Mouse (Mus musculus): ENCODE measurements at regions not wholly inside any gene's neighbourhood (a gene's known extent, or its start where the extent isn't known, plus 50 kb on each side); places are given as distances from the start of the nearest gene placed in this dataset.

DNA sequence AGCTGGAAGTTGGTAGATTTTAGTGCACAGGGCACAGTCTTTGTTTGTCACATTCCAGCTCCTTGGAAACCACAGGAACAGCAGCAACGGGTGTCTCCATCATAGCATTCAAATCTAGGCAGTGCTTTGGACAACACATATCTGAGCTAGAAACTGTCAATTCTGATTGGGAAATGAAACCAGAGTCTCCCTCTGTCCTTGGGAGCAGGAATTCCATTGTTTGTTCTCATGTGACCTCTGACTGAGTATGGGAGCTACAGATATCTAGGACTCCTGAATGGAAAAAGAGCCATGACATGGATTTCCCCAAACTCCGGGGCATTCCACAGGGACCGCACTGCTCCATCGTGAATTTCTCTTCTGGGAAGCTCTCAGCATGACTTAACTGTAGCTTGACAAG lies 205.5 kb upstream of the Rasgrp1 start:
- no peak for DNase-seq (ENCODE audit: low spot score)

DNA sequence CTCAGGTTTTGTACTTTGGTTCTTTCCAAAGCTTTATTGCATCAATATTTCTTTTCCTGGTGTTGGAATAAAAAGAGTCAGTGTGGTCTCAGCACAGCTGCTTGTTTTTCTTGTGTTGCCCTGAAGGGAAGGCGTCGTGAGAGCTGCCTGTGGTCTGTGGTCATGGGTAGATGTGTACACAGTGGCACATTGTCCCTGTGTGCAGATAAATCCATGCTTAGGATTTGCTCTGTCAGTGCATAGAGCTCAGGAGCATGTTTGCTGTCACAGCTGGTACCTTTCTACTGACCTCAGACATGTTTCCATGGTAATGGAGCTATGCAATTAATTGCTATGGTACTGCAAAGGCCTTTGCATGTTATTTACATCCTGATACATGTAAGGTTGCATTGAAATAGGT lies 213.5 kb upstream of the Rasgrp1 start:
- DNase-seq (ENCODE audit: low spot score) = no peak

DNA sequence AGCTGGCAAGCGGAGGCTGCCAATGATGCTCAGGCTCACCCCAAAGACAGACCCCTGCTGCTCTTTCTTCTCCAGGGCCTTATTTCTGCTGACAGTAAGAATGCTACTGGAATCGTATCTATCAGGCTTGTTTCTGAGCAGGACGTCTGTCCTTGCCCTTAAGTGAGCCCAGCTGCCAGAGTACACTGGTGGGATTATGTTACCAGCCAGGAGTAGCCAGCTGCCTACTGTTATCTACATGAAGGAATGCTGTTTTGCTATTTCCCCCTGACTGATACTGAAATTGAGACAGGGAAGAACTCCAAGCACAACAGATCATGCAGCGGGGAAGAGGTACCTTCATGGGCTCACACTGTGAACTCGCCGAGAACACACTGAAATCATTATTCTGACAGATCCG lies 228.2 kb upstream of the Rasgrp1 start:
- no peak for DNase-seq (ENCODE audit: low spot score)

DNA sequence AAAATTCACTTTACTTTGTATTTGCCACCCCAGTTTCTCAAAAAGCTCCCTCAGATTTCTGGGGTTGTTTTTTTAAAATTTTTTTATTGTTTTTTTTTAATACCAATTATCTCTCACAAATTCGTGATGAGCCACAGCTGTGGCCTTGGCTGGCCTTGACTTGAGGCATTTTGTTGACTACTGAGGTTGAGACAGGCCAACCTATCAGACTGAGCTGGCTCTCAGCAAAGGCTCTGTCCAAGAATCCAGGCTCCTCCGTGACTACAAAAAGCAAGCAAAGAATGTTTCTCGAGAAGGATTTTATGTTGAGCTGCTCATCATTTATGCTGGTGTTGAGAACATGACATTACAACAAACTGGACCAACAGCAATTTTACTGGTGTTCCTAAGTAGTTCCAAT lies 244.6 kb upstream of the Rasgrp1 start:
- DNase-seq (ENCODE audit: low spot score) = no peak

DNA sequence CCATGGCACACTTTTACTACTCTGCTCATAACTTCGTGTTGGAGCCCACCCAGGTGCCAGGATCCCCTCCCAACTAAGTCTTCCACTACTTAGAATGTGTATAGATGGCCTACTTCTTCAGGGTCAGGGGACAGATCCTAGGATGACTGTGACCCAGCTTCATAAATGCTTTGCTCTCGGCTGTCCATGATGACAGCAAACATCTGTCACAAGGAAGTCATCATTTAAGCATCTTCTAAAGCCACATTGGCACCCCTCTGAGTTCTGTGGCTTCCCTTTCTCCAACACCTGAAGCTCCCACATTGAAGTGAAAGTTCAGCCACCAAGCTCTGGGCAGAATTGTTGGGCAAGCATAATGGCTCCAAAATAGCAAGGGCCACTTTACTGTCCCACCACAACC lies 252.2 kb upstream of the Rasgrp1 start:
- no peak for DNase-seq (ENCODE audit: low spot score)

DNA sequence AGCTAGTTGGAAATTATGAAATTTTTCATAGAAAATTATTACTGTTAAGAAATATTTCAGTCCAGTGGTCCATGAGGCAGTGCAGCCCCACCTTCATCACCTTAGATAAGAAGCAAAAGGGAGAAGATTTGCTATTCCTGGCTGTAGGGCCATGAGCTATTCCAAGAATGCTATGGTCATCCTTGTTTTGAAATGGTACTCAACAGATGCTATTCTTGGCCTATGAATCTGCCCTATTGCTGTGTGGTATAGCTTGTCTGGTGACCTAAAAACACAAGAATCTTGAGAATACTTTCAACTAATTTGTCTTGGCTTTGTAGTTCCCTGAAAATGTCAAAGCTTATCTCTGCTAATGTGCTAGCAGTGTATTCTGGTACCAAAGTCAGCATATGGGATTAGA lies 254.8 kb upstream of the Rasgrp1 start:
- DNase-seq (ENCODE audit: low spot score) = no peak

DNA sequence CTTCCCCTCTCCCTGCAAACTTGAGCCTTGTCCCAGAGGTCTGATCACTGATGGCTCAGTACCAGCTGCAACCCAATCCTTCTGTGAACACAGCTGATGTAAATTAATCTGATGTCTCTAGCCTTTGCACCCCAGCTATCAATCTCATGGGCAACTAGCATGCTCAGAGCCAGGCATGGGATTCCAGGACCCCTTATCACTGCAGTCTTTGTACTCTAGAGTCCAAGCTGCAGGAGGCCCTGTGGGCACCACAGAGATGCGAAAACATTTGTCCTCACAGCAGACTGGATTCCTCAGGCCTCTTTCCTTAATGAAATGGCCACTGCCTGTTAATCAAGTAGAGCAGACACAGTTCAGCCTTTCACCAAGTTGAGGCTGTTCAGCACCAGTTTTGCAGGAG lies 272.0 kb upstream of the Rasgrp1 start:
- no peak for DNase-seq (ENCODE audit: low spot score)

DNA sequence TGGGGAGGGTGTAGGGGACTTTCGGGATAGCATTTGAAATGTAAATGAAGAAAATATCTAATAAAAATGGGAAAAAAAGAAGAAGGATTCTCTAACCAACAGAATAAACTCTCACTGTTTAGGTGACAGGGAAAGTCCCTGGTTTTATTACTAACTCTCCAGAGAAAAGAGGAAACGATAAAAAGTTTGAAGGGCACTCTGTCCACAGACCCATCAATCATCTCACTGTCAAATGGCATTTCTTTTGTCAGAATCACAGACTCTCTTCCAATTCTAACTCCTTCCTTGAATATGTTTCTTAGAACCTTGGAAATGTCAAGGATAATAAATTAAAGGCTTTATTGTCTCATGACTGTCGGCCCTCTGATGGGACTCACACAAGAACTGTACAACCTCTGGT lies 275.3 kb upstream of the Rasgrp1 start:
- no peak for DNase-seq (ENCODE audit: low spot score)

DNA sequence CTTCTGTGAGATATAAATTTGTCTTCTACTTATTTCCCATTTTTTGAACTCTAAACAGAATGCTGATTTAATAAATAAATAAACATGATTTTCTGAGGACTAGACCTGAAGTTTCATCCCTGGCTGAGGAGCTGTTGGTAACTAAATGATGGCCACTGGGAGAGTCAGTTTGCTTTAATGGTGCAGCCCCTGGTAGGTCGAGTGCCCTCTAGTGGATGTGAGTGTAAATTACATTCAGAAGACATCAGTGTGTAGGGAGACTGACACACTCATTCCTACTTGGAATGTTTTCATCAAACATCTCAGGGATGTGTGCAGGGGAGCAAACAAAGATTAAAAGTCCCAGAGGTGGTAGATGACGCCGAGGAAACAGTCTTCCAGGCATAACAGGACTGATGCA lies 281.2 kb upstream of the Rasgrp1 start:
- peak; percentile 4 for DNase-seq (ENCODE audit: low spot score)

DNA sequence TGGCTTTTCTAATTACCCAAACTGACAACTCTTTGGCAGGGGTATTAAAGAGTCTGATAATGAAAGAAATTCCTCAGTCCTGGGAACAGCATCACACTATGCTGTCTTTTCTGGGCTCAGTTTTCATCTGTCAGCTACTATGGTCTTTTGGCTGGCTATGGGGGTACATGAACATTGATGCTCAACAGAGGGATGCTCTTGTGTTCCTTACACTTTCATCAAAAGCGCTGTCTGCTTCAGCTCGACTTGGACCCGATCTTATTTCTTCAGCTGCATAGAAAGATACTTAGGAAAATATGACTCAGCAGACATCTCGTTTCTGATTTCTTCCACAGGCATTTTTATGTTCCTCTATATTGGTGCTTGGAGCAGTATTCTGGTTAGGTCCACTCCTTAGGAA lies 292.1 kb upstream of the Rasgrp1 start:
- no peak for DNase-seq (ENCODE audit: low spot score)

DNA sequence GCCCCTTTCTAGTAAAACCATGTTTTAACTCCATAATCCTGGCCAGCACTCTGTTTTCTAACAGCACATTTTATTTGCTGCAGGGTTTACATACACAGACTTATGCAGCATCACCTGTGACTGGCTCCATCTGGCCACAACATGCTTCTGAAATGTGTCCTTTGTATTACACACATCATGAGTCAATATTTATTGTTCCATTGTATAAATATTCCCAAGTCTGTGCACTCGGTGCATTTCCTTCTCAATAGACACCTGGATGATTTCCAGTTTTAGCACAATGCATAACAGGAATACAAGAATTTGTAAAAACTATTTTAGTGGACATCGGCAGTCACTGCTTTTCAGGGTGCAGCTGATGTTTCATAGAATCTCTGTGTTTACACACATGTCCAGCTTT lies 294.6 kb upstream of the Rasgrp1 start:
- DNase-seq (ENCODE audit: low spot score) = no peak

DNA sequence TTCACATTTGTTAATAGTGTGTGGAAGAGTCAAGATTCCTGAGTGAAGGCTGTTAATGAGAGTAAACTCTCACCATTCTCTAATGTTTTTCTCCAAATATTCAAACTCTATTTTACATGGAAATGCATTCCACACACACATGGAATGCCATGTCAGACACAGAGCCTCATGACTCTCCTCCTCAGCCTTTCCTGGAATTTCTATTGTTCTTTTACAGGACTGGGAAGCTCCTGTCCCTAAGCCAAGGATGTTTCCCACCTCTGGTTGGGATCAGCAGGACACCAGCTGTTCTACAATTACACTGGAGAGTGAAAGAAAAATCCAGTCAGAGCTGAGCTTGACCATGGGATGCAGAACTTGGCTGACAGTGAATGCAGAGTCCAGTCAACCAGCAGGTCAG lies 309.3 kb upstream of the Rasgrp1 start:
- no peak for DNase-seq (ENCODE audit: low spot score)

DNA sequence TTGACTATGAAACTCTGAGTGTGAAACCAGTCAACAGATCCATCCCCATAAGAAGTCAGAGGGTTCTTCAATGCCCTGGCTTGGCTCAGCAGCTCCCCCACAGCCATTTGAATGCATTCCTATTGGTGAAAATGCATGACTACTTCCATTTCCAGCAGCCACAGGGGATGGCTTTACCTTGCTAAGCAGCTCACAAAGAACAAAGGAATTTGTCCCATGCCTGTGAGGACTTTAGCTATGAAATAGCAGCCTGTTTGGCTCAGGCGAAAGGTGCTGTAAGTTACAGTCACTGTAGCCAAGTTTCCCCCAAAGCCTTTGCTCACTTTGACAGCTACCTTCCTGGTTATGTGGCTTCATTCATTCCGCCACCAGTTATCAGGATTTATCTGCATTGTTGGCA lies 309.8 kb upstream of the Rasgrp1 start:
- DNase-seq (ENCODE audit: low spot score) = no peak

DNA sequence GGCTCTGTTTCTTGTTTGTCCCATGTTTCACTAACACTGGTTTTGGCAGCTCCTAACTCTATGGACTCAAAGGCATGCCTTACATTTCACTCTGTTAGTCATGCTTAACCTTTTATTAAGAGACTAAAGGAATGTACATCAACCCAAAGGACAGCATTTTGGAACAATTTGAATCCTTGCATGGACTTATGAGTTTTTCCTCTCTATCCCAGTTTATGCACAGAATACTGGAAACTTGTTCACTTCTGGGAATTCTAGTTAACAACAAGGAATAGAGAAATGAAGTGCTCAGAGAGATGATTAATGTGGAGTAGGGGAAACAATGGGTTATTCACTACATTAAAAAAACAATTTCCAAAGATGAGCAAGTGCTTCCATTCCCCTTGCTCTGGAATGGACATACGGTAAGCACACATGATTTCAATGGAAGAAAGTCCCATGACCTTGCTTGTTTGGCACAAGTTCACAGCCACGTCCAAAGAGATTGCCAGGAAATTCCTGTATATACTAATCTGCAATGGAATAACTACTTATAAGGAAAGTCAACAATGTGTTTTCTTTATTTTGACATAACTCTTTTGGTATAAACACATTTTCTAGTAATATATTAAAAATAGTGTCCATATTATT lies 313.9 kb upstream of the Rasgrp1 start:
- DNase-seq (ENCODE audit: low spot score) = no peak

DNA sequence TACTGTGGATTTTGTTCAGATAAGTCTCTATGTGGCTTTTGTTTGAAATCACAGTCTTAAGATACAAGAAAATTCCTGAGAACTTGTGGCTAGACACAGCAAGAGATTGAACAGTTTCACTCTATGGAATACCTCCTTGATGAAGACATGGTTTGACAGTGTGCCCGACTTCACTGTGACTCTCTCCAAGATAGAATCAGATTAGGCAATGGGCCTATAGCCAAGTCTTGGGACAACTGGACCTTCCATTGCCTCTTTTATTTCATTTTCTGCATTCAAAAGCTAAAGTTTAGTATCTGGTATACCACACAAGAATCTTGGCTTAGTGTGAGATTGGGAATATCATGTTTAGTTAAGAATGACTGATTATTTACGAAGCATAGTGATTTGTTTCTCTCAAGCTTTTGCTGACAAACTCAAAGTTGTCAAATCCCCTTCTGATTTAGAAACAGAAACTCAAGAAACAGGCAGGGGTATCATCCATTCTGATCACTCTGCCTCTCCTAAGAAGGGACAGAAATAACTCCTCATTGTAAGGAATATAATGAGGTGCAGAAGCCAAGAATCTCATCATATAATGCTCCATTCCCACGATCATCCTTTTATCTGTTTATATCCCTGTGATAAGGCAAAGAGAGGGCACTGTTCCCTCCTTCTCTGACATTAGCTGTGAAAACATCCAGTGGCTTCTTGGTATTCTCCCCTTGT lies 317.6 kb upstream of the Rasgrp1 start:
- DNase-seq (ENCODE audit: low spot score) = no peak

DNA sequence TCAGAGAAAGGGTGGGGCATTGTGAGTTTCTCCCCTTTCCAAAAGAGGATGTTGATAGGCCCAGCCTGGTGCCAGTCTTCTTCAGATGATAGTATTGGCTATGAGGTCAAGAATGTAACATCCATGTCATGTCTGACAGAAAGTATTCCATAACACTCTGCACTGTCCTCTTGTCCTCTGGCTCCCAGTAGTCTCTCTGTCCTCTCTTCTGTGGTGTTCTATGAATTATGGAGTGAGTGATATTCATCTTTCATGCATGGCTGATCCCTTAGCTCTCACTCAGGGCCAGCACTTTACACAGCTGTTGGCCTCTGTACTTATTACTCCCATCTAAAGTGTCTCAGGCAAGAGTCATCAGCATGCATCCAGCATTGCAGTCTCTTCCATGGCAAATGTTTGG lies 319.9 kb upstream of the Rasgrp1 start:
- no peak for DNase-seq (ENCODE audit: low spot score)

DNA sequence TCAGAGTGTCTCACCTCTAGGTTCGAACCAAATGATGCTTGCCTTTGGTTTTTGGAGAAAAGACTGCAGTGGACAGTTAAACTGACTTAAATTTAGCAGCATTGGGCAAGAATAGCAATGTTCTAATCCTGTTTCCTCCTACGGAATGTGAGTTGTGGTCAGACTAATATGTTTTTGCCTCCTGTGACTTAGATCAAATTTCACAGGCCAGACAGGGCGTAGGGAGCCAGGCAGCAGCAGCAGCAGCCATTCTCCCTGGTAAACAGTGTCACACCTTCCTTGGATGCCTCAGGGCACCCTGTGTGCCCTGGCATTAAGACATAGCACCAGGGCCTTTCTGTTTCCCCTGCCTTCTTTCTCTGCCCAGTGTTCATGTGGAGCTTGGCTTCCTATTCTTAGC lies 323.7 kb upstream of the Rasgrp1 start:
- DNase-seq (ENCODE audit: low spot score) = no peak

DNA sequence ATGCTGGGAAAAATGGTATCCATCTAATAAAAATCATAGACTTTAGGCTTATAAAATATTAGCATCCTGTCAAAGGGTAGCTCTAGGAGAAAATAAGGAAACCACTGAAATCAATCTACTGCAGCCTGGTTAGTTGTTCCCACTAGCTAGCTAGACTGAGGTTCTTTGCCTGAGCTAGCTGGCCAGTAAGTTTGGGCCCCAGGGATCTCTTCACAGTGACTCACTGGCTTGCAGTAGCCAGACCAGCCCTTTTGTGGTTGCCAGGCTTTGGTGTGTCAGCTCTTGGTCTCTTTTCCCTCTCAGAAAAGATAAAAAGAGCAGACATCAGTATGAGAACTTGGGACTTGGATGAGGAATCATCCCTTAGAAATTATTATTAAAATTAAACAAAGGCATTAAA lies 325.3 kb upstream of the Rasgrp1 start:
- DNase-seq (ENCODE audit: low spot score) = no peak

DNA sequence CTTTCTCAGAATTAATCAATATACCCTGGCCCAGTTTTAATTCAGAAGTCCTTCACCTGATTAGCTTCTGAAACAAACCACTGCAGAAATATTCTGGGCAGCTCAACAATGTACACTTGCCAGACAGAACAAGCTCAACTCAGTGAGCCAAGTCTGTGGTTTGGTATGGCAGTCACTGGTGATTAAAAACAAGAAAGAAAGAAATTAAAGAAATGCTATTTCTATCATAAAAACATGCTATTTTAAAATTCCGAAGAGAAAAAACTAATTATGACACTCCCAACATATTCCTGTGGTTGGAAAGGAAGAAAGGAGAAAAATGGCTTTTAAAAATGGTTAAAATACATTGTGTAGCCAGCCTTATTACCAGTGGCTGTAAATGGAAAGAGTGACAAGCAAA lies 332.1 kb upstream of the Rasgrp1 start:
- DNase-seq (ENCODE audit: low spot score) = no peak

DNA sequence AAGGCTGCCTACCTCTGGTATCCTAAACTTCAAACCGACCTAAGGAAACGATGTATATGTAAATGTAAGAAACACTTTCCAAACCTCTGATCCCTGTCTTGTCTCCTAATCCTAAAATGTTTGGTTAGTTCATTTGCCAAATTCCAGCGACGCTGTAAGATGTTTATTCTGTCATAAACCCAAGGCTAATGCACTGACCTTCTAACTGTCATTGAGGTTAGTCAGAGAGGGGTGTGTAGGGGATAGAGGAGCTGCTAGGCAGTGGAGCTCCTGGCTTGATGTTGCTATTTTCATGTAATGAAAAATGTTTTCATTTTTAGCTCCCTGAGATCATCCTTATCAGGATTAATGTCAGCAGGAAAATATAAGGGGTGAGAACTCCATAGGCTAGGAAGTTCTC lies 335.8 kb upstream of the Rasgrp1 start:
- DNase-seq (ENCODE audit: low spot score) = no peak

DNA sequence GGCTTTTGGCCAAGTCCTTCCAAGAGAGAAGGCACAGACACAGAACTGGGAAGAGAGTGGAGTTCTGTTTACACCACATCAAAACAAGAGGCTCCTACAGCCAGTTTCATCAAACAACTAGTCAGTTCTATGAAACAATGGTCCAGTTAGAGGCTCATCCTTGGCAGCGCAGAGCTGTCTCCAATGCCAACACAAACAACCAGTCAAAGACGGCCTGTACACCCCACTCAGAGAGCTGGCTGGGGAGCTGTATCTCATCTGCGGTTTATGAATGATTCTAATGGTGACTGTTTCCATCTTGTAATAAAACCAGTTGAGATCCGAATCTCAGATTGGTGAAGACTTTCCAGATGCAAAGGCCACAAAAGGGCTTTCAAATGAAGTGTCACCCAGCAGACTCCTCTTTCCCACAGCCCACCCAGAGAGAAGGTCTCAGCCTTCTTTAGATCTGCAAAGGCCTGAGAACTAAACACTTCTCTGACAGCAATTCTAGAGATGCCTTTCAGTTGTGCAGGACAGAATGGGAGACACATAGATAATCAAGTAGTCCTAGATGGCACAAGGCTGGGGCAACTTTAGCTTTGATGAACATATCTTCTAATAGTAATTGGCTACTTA lies 343.1 kb upstream of the Rasgrp1 start:
- DNase-seq (ENCODE audit: low spot score) = no peak

DNA sequence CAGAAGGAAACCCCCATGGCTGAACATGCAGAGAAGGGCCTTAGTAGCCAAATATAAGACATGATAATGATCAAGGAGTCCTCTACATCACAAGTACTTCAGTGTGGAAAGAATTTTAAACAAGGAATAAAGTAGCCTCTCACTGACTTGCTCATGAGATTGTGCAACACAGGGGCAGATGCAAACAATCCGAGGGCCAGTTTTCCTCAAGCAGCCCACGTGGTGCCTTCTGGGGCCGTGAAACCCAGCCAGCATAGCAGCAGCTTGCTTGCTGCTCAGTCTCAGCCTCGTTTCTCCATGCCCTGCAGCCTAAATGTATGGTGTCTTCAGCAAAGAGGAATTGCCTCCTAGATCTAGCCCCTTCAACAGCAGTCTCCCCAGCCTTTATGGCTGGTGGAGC lies 350.7 kb upstream of the Rasgrp1 start:
- DNase-seq (ENCODE audit: low spot score) = peak; percentile 17

DNA sequence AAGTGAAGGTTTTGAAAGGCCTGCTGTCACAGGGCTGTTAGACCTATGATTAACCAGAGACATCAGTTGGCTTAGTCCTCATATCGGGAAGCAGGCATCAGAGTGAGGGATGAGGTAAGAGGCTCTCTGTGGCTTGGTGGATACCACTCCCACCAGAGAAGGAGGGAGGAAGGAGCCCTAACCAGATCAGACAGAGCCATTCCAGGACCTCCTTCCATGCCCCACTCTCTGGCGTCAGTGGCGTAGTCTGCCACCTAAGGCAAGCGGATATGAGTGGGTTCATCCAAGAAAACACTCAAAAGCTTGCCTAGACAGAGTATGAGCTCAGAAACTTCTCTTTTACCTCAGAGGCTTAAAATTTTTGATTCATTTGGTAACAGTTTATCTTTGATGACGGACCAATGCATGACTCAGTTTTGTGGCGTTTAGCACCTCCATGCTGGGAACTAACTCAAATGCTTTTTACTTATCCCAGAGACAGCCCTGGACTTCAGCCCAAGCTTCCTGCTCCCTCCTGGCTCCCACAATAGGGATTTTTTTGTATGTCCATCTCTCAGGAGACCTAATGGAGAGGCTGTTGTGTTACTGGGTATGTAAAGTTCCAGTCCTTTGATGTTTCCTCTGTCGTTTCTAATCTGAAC lies 367.5 kb upstream of the Rasgrp1 start:
- no peak for DNase-seq (ENCODE audit: low spot score)
